Mouse (Mus musculus): ENCODE results near the gene Angptl2.

Gene Angptl2

GRCm38 (mm10) chr2:33271511-33271910 is 55.6 kb downstream of the Angptl2 start:
- WGBS, result 25% methylated on average over 1 of the region's 1 CpGs

- WGBS, result 47% methylated on average over 4 of the region's 4 CpGs
These were observed 57.0 kb downstream of the Angptl2 start for GRCm38 (mm10) chr2:33272665-33273439.

- WGBS, result 76% methylated on average over 12 of the region's 12 CpGs
These were observed 59.0 kb downstream of the Angptl2 start for GRCm38 (mm10) chr2:33274719-33275490.

- WGBS, result 83% methylated on average over 10 of the region's 10 CpGs
These were observed 63.9 kb downstream of the Angptl2 start for GRCm38 (mm10) chr2:33279758-33280157.

GRCm38 (mm10) chr2:33280525-33280924 is 64.7 kb downstream of the Angptl2 start:
- WGBS, result 65% methylated on average over 2 of the region's 2 CpGs

- 93% methylated on average over 5 of the region's 5 CpGs for WGBS
These were observed 65.9 kb downstream of the Angptl2 start for GRCm38 (mm10) chr2:33281807-33282206.

- 44% methylated on average over 4 of the region's 4 CpGs for WGBS
These were observed 67.0 kb downstream of the Angptl2 start for GRCm38 (mm10) chr2:33282877-33283276.

- 81% methylated on average over 2 of the region's 2 CpGs for whole genome bisulfite sequencing
These were observed 67.8 kb downstream of the Angptl2 start for GRCm38 (mm10) chr2:33283674-33284073.

- 68% methylated on average over 5 of the region's 5 CpGs for WGBS
These were observed 73.0 kb downstream of the Angptl2 start for GRCm38 (mm10) chr2:33288837-33289236.

- 80% methylated on average over 8 of the region's 8 CpGs for WGBS
These were observed 74.6 kb downstream of the Angptl2 start for GRCm38 (mm10) chr2:33290491-33290890.

- WGBS, result 92% methylated on average over 2 of the region's 2 CpGs
These were observed 76.2 kb downstream of the Angptl2 start for GRCm38 (mm10) chr2:33292057-33292456.

- WGBS, result 86% methylated on average over 5 of the region's 5 CpGs
These were observed 79.2 kb downstream of the Angptl2 start for GRCm38 (mm10) chr2:33295115-33295514.
